Mouse (Mus musculus) embryonic fibroblast, embryonic 13.5 days (primary cell): ENCODE data around the gene Kcnj5. TPM values are rescaled to one million over a fixed set of nuclear protein-coding genes. Genes with fewer than 3 reads are reported as not detected.

ENCODE experiments used
- H3K27ac ChIP-seq: 2 replicates; pipeline ENCODE4 v1.5.1; 2012; ENCODE audit warnings: low read length, control low read depth, inconsistent platforms; ENCODE audit not compliant: insufficient read depth
- H3K4me1 ChIP-seq: 2 replicates; pipeline ENCODE4 v1.6.1; 2011; ENCODE audit warnings: low read length; ENCODE audit not compliant: control insufficient read depth, insufficient read depth
- H3K4me3 ChIP-seq: 2 replicates; pipeline ENCODE4 v1.5.1; 2011; ENCODE audit warnings: mild to moderate bottlenecking, control low read depth, low read length; ENCODE audit not compliant: insufficient read depth
- CTCF ChIP-seq: IDR thresholded peaks from 2 replicates; pipeline ENCODE4 v1.5.1; 2011; ENCODE audit warnings: mild to moderate bottlenecking, control low read depth, low read length, moderate library complexity, borderline replicate concordance; ENCODE audit not compliant: insufficient read depth
- POLR2A ChIP-seq: IDR thresholded peaks from 2 replicates; pipeline ENCODE4 v1.6.1; 2011; ENCODE audit warnings: low read depth, mild to moderate bottlenecking, control low read depth, low read length, moderate library complexity
- polyA plus RNA-seq: library from polyadenylated mRNA; stranded (reverse); fragments of >200 nt; gene quantifications from 2 replicates; pipeline ENCODE4 v1.2.4, GENCODE M21; 2011; ENCODE audit warnings: low read depth; ENCODE audit not compliant: missing spikeins, insufficient read length

Kcnj5 gene
- polyA plus RNA-seq, 1 experiment = not detected

GRCm38 (mm10) chr9:32291618-32292017, 52.5 kb downstream of the Kcnj5 start:
- no peak for TF ChIP-seq CTCF
- no peak for TF ChIP-seq POLR2A
- Histone ChIP-seq H3K27ac (no peak overlapping the region), H3K4me1 (peaks cover 3% of the 10 kb centered on the region; the same call in 1 of the 2 replicates), H3K4me3 (no peak overlapping the region)

GRCm38 (mm10) chr9:32283591-32283990, 60.6 kb downstream of the Kcnj5 start:
- Histone ChIP-seq H3K4me1 (no peaks in the 10 kb centered on the region), H3K27ac (no peak overlapping the region), H3K4me3 (no peak overlapping the region)
- TF ChIP-seq POLR2A (no peak), CTCF (no peak)

- H3K4me3 ChIP-seq = no peak overlapping the region
- H3K4me1 ChIP-seq = no peaks in the 10 kb centered on the region
- TF ChIP-seq POLR2A = no peak
- TF ChIP-seq CTCF = no peak
- no peak overlapping the region for H3K27ac ChIP-seq
Measured at GRCm38 (mm10) chr9:32280456-32280855, 63.7 kb downstream of the Kcnj5 start.

DNA sequence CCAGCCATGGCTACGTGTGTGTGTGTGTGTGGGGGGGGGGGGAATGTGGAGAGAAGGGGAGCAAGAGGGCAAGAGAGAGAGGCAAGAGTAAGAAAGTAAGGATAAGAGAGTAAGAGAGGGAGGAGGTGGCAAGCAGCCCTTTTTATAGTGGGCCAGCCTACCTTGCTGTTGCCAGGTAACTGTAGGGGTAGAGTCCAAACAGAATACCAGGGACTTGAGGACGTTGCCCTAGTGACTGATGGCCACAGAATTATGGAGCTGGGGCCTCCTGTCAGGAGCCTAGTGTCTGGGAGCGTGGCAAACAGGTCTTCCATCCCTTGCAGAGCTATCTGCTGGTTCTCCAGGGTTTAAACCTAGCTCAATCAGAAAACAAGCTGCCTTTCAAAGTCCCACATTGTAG, 64.4 kb downstream of the Kcnj5 start:
- no peaks in the 10 kb centered on the region for H3K4me1 ChIP-seq
- TF ChIP-seq CTCF (no peak), POLR2A (no peak)
- no peak overlapping the region for H3K27ac ChIP-seq
- H3K4me3 ChIP-seq = no peak overlapping the region

GRCm38 (mm10) chr9:32278052-32278451, 66.1 kb downstream of the Kcnj5 start:
- no peak overlapping the region for H3K27ac ChIP-seq
- H3K4me1 ChIP-seq = no peaks in the 10 kb centered on the region
- TF ChIP-seq POLR2A (no peak), CTCF (no peak)

GRCm38 (mm10) chr9:32271896-32272444, 72.2 kb downstream of the Kcnj5 start:
- H3K4me3 ChIP-seq = no peak overlapping the region
- H3K27ac ChIP-seq = no peak overlapping the region
- TF ChIP-seq POLR2A = no peak
- no peak for TF ChIP-seq CTCF
- H3K4me1 ChIP-seq = no peaks in the 10 kb centered on the region

More at GRCm38 (mm10) chr9:32278052-32278451, 66.1 kb downstream of the Kcnj5 start:
- no peak overlapping the region for H3K4me3 ChIP-seq

Other genes starting within 250 kb of the Kcnj5 start
- gene Arhgap32, start 228.2 kb downstream of the Kcnj5 start, polyA plus RNA-seq = 18.2 and 28.4 TPM in 2 replicates
- not detected in 2 replicates for gene Kcnj1, start 28.1 kb upstream of the Kcnj5 start, polyA plus RNA-seq
- 5.0 and 6.8 TPM in 2 replicates for gene Fli1, start 198.5 kb upstream of the Kcnj5 start, polyA plus RNA-seq